Mouse (Mus musculus): ENCODE measurements around the gene Ranbp17. TPM values are rescaled to one million over a fixed set of nuclear protein-coding genes. Genes with fewer than 3 reads are reported as not detected.

Ranbp17 gene
- polyA plus RNA-seq, 1 experiment from 2014 or later = 8.6 TPM

DNA sequence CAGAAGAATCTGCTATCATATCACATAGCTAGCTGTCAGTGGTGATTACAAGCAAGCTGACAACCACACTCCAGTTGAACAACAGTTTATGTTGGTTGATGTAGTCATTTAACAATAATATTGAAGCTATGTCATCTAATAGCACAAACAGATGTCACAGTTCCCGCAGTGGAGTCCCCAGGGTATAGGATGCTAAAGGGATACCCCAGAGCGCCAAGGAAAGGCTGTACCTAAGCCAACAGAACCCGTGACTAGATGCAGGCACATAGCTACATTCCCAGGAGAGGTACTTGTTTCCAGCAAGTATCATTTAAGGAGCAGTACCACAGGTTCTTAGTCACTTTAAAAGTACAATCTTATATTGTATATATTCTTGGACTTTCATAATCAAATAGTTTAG is 119.5 kb downstream of the Ranbp17 start:
- WGBS = 86% methylated on average over 3 of the region's 3 CpGs
- no peak for DNase-seq (ENCODE audit: low spot score)
- Histone ChIP-seq H3K27ac (no peak overlapping the region), H3K4me1 (no peaks in the 10 kb centered on the region), H3K27me3 (ENCODE audit: low read depth, poor library complexity, severe bottlenecking) (no peaks in the 10 kb centered on the region), H3K4me3 (no peak overlapping the region), H3K9me3 (replicated peaks) (no peaks in the 10 kb centered on the region), H3K36me3 (no peaks in the 10 kb centered on the region)

DNA sequence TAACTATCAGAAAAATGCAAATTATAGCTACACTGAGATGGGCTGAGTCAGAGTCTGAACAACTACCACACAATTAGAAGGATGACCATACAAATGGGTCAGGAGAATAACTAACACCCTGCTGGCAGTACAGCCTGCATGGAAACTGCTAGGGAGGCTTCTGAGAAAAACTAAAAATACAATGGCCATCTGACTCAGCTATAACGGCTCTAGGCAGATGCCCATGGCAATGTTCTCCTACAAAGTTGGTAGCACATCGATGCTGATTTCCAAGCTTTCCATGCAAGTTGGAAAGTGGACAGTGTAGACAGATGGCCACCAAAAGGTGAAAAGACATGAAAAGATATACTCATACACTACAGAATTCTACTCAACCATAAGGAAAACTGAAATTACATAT is 124.9 kb downstream of the Ranbp17 start:
- no peak for DNase-seq (ENCODE audit: low spot score)
- Histone ChIP-seq H3K27ac (no peak overlapping the region), H3K27me3 (ENCODE audit: low read depth, poor library complexity, severe bottlenecking) (no peaks in the 10 kb centered on the region), H3K4me1 (no peaks in the 10 kb centered on the region), H3K9me3 (replicated peaks) (no peaks in the 10 kb centered on the region), H3K36me3 (no peaks in the 10 kb centered on the region), H3K4me3 (no peak overlapping the region)
- 96% methylated on average over 2 of the region's 2 CpGs for WGBS

DNA sequence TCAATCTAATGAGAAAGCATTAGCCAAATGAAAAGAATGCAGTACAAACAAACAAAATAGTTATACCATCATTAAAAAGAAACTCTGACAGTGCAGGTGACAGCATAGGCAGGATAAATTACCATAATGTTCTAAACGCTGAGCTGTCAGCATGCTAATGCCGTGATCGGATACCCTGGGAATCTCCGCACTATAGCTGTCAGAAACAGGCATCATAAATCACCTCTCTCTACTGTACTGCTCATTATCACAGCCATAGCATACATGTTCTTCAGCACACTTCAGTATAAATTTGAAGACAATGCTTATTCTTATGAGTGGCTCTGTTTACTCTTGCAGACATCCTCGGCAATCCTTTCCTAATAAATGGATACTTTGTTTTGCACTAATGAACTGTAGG is 151.7 kb downstream of the Ranbp17 start:
- H3K4me1 ChIP-seq = no peaks in the 10 kb centered on the region
- DNase-seq (ENCODE audit: low spot score) = no peak
- H3K4me3 ChIP-seq = no peak overlapping the region
- H3K9me3 ChIP-seq (replicated peaks) = no peaks in the 10 kb centered on the region
- no peaks in the 10 kb centered on the region for H3K36me3 ChIP-seq
- H3K27me3 ChIP-seq (ENCODE audit: low read depth, poor library complexity, severe bottlenecking) = no peaks in the 10 kb centered on the region
- H3K27ac ChIP-seq = no peak overlapping the region
- 74% methylated on average over 5 of the region's 5 CpGs for WGBS

DNA sequence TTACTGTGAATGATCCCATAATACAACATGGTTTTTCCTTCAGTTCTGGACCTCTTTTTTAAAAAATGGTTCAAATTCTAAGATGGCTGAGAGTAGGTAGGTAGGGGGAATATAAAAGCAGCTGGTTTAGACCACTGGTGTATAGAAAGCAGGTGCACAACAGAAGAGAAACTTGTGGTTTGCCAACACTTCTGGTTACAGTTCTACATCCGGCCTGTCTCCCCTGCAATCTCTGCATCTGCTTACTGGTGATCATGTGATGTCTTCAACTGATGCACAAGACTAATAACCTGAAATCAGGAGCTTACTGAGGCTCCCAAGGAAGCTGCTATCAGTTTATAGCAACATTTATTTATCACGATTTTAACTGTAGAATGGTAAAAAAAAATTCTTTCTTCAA is 164.3 kb downstream of the Ranbp17 start:
- no peak overlapping the region for H3K27ac ChIP-seq
- 78% methylated on average over 2 of the region's 2 CpGs for WGBS
- H3K36me3 ChIP-seq = no peaks in the 10 kb centered on the region
- no peaks in the 10 kb centered on the region for H3K27me3 ChIP-seq (ENCODE audit: low read depth, poor library complexity, severe bottlenecking)
- no peak overlapping the region for H3K4me3 ChIP-seq
- no peak for DNase-seq (ENCODE audit: low spot score)
- no peaks in the 10 kb centered on the region for H3K4me1 ChIP-seq
- H3K9me3 ChIP-seq (replicated peaks) = no peaks in the 10 kb centered on the region

DNA sequence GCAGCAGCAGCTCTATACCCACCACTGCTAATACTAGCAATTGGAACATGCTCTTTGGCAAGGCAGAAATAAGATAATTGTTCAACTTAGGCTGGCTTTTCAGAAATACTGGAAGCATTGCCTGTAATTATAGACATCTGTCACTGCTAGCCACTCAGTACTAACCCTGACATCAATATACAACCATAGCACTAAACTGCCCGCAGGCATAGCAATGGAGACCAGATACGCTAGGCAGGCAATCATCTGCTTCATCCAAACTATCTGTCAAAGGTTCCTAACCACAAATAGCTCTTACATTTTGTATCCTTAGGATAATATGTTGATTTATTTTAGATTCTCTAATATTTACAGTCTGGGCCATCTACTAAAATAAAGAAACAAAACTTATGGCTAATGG is 171.5 kb downstream of the Ranbp17 start:
- Histone ChIP-seq H3K27me3 (ENCODE audit: low read depth, poor library complexity, severe bottlenecking) (no peaks in the 10 kb centered on the region), H3K9me3 (replicated peaks) (no peaks in the 10 kb centered on the region), H3K4me3 (no peak overlapping the region), H3K36me3 (no peaks in the 10 kb centered on the region), H3K4me1 (peaks cover 19% of the 10 kb centered on the region), H3K27ac (no peak overlapping the region)
- DNase-seq (ENCODE audit: low spot score) = no peak
- 74% methylated on average over 2 of the region's 2 CpGs for WGBS

DNA sequence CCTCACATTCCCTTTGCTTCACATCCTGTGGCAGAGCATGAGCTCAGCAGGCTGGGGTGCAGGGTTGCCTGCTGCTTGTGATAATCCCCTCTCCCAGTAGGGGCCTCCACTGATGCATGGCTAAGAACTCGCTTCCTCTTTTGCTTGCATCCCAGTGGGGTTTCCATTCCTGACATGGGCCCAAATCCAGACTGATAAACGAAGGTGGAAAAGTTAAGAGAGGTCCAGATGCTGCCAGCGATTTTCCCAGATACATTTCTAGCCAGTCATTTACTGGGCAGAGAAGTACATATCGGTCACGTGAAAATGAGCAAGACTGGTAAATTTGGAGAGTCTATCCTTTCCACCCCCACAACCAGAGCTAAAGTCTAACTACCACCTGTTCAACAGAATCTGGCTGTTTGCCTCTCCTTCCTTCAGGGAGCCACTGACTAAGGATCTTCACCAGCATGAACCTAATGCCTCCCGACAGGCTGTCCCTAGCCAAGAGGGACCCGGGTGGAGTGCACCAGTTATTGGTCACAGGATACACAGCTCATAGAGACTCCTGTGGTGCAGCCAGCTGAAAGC is 176.9 kb downstream of the Ranbp17 start:
- WGBS = 48% methylated on average over 7 of the region's 7 CpGs
- Histone ChIP-seq H3K4me1 (peaks cover 7% of the 10 kb centered on the region), H3K36me3 (no peaks in the 10 kb centered on the region), H3K27ac (no peak overlapping the region), H3K4me3 (no peak overlapping the region), H3K27me3 (ENCODE audit: low read depth, poor library complexity, severe bottlenecking) (no peaks in the 10 kb centered on the region), H3K9me3 (replicated peaks) (no peaks in the 10 kb centered on the region)
- peak; percentile 38 for DNase-seq (ENCODE audit: low spot score)

DNA sequence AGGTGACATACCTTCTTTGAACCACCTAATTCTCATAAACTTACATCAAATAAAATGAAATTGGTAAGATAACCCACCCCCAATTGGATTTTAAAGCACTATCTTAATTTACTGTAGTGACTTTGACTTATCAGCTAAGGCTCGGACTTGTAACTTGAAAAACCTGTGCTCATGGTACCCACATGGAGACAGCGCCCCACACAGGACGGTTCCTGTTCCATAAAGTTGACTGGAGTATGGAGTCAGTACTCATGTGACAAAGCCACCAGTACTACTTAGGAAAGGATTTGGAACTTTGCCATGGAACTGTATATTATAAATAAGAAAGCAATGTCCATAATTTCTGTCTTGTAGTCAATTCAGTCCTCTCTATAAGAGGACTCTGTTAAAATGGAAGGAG is 177.9 kb downstream of the Ranbp17 start:
- H3K4me1 ChIP-seq = peaks cover 7% of the 10 kb centered on the region
- no peaks in the 10 kb centered on the region for H3K9me3 ChIP-seq (replicated peaks)
- no peak overlapping the region for H3K4me3 ChIP-seq
- DNase-seq (ENCODE audit: low spot score) = no peak
- H3K27me3 ChIP-seq (ENCODE audit: low read depth, poor library complexity, severe bottlenecking) = no peaks in the 10 kb centered on the region
- WGBS = 88% methylated on average over 3 of the region's 3 CpGs
- H3K27ac ChIP-seq = no peak overlapping the region
- H3K36me3 ChIP-seq = no peaks in the 10 kb centered on the region

DNA sequence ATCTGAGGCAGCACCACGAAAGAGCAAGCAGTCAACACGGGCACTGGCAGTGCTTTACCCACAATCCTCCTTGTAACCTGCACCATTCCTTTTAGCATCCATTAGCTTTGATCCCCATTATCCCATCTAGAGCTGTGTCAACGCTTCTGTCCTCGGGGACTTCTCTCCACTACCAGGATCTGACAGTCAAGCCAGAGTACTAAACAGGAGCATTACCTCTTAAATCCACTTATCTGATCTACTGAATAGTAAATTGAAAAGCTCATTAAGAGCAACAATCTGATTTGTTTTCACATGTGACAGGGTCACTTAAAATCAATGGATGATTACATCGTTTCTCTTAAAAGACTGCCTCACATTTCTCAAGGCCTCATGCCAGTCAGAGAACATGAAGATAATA is 181.4 kb downstream of the Ranbp17 start:
- Histone ChIP-seq H3K36me3 (no peaks in the 10 kb centered on the region), H3K4me3 (no peak overlapping the region), H3K4me1 (peaks cover 13% of the 10 kb centered on the region), H3K27ac (no peak overlapping the region), H3K9me3 (replicated peaks) (no peaks in the 10 kb centered on the region), H3K27me3 (ENCODE audit: low read depth, poor library complexity, severe bottlenecking) (no peaks in the 10 kb centered on the region)
- no peak for DNase-seq (ENCODE audit: low spot score)
- 53% methylated on average over 5 of the region's 5 CpGs for whole genome bisulfite sequencing

DNA sequence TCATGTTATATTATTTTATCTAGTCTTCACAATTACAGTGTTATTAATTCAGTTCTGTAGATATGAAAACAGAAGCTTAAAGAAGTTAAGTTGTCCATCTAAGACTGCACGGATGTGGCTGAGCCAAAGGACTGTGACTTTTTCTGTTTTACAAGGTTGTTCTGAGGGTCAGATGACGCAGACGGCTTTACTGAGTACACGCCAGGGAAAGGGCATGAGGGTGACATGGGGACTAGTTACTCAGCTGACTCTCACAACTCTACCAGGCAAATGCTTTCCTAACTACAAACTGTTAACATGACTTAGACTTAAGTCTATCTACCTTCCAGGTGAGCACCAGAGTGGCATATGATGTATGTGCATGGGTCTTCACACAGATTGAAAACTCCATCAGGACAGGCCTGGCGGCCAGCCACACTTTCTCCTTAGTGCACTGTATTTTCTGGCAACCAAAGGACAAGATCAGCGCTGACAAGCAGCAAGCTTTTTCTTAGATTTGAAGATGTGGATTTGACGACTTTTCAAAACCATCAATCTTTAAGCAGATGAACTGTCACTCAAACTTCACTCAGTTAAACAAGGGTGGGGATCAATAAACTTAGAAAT is 194.4 kb downstream of the Ranbp17 start:
- 80% methylated on average over 7 of the region's 7 CpGs for WGBS
- no peak for DNase-seq (ENCODE audit: low spot score)
- Histone ChIP-seq H3K36me3 (no peaks in the 10 kb centered on the region), H3K9me3 (replicated peaks) (no peaks in the 10 kb centered on the region), H3K27ac (no peak overlapping the region), H3K27me3 (ENCODE audit: low read depth, poor library complexity, severe bottlenecking) (no peaks in the 10 kb centered on the region), H3K4me3 (no peak overlapping the region), H3K4me1 (no peaks in the 10 kb centered on the region)

DNA sequence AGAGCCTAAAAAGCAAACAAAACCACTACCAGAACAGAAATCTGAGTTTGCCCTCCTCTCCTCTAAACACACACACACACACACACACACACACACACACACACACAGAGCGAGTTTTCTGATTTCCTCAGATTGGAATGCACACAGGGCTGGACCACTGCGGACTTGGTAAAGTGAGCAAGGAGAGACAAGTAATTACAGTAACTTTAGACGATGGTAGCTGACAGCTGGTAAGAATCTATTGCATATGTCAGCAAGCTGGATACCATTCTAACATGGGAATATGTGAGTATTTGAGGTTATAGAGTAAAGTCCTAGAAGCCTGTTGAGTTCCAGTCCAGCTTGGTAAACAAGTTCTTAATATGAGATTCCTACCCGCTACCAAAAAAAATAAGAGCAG is 204.0 kb downstream of the Ranbp17 start:
- WGBS = 83% methylated on average over 4 of the region's 4 CpGs
- H3K9me3 ChIP-seq (replicated peaks) = no peaks in the 10 kb centered on the region
- no peak overlapping the region for H3K4me3 ChIP-seq
- H3K4me1 ChIP-seq = peaks cover 7% of the 10 kb centered on the region
- no peak for DNase-seq (ENCODE audit: low spot score)
- no peaks in the 10 kb centered on the region for H3K27me3 ChIP-seq (ENCODE audit: low read depth, poor library complexity, severe bottlenecking)
- H3K27ac ChIP-seq = no peak overlapping the region
- no peaks in the 10 kb centered on the region for H3K36me3 ChIP-seq

DNA sequence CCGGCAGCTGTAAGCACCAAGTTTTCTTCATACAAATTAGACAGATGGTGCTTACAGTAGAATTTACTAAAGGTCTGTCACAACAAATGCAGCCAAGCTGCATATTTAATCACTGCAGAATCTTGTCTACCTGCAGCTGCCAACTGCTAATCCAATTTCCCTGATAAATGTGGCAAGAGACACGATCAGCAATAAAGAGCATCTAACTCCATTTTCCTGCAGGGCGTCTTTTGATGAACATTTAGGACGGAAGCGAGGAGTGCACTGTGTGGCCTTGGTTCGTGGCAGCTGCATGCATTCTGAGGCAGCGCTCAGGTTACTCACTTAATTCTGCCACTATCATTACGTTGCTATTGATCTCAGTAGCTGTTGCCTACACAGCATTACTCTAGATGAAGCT is 212.7 kb downstream of the Ranbp17 start:
- no peak for DNase-seq (ENCODE audit: low spot score)
- no peaks in the 10 kb centered on the region for H3K9me3 ChIP-seq (replicated peaks)
- no peaks in the 10 kb centered on the region for H3K36me3 ChIP-seq
- H3K27ac ChIP-seq = no peak overlapping the region
- peaks cover 7% of the 10 kb centered on the region for H3K4me1 ChIP-seq
- no peaks in the 10 kb centered on the region for H3K27me3 ChIP-seq (ENCODE audit: low read depth, poor library complexity, severe bottlenecking)
- WGBS = 40% methylated on average over 8 of the region's 8 CpGs
- no peak overlapping the region for H3K4me3 ChIP-seq

DNA sequence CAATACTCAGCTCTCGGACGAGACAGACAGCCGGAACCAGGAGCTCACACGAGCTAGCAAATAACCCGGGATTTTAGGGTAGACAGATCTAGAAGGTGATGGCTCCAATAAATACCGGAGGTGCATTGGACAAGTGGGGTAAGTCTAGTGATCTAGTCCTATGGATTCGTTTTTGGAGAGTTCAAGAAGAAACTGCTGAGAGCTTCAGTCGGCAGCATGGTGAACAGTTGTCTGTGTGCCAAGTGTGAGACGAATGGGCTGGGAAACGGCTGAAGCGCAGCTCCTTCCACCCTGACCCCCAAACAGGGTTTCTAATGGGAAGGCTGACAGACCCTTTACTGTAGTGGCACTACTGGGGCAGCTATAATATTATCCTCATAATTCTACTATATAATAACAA is 214.2 kb downstream of the Ranbp17 start:
- H3K9me3 ChIP-seq (replicated peaks) = no peaks in the 10 kb centered on the region
- no peak overlapping the region for H3K27ac ChIP-seq
- no peaks in the 10 kb centered on the region for H3K36me3 ChIP-seq
- peaks cover 10% of the 10 kb centered on the region for H3K4me1 ChIP-seq
- 55% methylated on average over 11 of the region's 11 CpGs for WGBS
- no peak for DNase-seq (ENCODE audit: low spot score)
- H3K4me3 ChIP-seq = no peak overlapping the region
- H3K27me3 ChIP-seq (ENCODE audit: low read depth, poor library complexity, severe bottlenecking) = no peaks in the 10 kb centered on the region

DNA sequence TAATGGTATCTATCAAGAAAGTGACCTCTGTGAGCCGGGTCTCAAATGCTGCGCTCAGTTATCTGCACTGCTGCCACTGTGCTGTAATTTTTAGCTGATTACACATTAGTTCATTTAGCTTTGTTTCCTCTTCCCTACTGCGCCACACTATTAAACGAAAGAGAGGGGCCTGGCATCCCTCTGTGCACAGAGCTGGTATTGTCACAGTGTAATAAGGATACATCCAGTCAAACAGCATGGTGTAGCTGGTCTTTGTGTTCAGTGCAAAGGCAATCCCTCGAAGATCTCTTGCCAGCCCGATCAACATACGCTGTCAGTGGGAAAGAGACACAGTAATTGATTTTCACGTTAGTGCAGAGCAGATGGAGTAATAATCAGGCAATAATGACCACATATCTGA is 216.4 kb downstream of the Ranbp17 start:
- no peaks in the 10 kb centered on the region for H3K9me3 ChIP-seq (replicated peaks)
- H3K27ac ChIP-seq = no peak overlapping the region
- H3K4me3 ChIP-seq = no peak overlapping the region
- WGBS = 87% methylated on average over 8 of the region's 8 CpGs
- no peak for DNase-seq (ENCODE audit: low spot score)
- no peaks in the 10 kb centered on the region for H3K36me3 ChIP-seq
- H3K27me3 ChIP-seq (ENCODE audit: low read depth, poor library complexity, severe bottlenecking) = no peaks in the 10 kb centered on the region
- peaks cover 25% of the 10 kb centered on the region for H3K4me1 ChIP-seq

DNA sequence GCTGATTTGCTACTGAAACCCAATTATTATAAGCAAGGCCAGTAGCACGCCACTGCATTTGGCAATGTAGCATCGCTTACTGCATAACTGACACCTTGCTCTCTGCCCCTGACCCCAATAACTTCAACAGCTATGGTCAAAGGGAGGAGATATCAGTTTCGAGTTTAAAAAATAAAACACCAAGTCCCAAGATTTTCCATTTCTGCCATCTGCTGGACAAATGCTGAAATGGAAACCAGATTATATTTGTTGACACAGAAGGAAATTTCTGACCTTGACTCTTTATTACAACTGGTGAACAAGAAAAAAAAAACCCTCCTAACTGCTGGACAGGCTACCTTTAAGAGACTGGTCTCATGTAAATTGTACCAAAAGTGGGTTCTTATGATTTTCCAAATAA is 218.1 kb downstream of the Ranbp17 start:
- H3K27me3 ChIP-seq (ENCODE audit: low read depth, poor library complexity, severe bottlenecking) = no peaks in the 10 kb centered on the region
- 45% methylated on average over 3 of the region's 3 CpGs for WGBS
- no peak for DNase-seq (ENCODE audit: low spot score)
- no peak overlapping the region for H3K4me3 ChIP-seq
- H3K36me3 ChIP-seq = no peaks in the 10 kb centered on the region
- H3K4me1 ChIP-seq = peaks cover 21% of the 10 kb centered on the region
- H3K9me3 ChIP-seq (replicated peaks) = no peaks in the 10 kb centered on the region
- no peak overlapping the region for H3K27ac ChIP-seq

Data from limb, embryonic 10.5 days (tissue).